Mouse (Mus musculus): ENCODE results near the gene Mettl26. TPM values are rescaled to one million over a fixed set of nuclear protein-coding genes. Genes with fewer than 3 reads are reported as not detected.

The Mettl26 gene
- polyA plus RNA-seq, 1 experiment from 2014 or later: 63.5 TPM

DNA sequence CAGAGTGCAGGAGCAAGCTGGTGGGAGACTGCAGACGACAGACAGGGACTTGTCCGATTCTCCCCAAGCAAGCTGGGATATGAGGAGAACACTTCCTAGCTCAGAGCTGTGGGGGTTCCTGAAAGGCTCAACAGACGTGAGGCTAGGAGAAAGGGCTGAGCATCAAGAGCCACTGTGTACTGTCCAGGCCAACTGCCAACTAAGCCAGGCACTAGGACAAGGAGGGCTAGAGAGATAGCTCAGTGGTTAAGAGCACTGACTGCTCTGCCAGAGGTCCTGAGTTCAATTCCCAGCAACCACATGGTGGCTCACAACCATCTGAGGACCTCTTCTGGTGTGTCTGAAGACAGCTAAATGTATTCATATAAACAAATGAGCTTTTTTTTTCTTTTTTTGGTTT lies 32.4 kb upstream of the Mettl26 start:
- WGBS: 84% methylated on average over 3 of the region's 3 CpGs
- ATAC-seq: no peak
- H3K4me3 ChIP-seq (ENCODE audit: low read depth, low read length): no peak overlapping the region
- no peak overlapping the region for H3K9ac ChIP-seq (ENCODE audit: low read depth, low read length)
- no peaks in the 10 kb centered on the region for H3K27me3 ChIP-seq (ENCODE audit: control insufficient read depth, insufficient read depth, low read depth, low read length)
- H3K4me1 ChIP-seq (ENCODE audit: control insufficient read depth, insufficient read depth, low read length): peaks cover 21% of the 10 kb centered on the region
- H3K4me2 ChIP-seq (ENCODE audit: low read length): no peak overlapping the region
- no peak overlapping the region for H3K27ac ChIP-seq (ENCODE audit: low read length)
- H3K9me3 ChIP-seq (replicated peaks; ENCODE audit: control insufficient read depth, low read length, poor library complexity, severe bottlenecking): no peaks in the 10 kb centered on the region
- peaks cover 32% of the 10 kb centered on the region for H3K36me3 ChIP-seq (ENCODE audit: control insufficient read depth, insufficient read depth, low read length)

DNA sequence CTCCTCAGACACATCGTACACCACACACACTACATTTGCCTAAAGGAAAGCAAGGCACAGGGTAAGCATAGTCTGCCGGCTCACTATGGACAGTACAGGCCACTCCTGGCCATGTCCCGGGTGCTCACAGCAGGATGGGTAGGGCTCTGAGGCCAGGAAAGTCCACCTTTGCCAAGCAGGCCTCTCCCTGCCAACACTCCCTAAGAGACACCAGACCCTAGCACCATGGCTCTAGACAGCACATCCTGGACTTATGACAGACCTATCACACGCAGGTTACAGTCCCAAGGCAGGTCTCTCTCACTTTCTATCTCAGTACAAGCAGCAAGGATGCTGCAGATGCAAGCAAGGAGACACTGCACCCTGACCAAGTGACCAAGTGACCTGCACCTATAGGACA lies 31.8 kb upstream of the Mettl26 start:
- H3K27ac ChIP-seq (ENCODE audit: low read length): no peak overlapping the region
- WGBS: 95% methylated on average over 4 of the region's 4 CpGs
- H3K9ac ChIP-seq (ENCODE audit: low read depth, low read length): peak overlapping the region; percentile 84; the same call in 1 of the 2 replicates
- no peak for ATAC-seq
- H3K4me2 ChIP-seq (ENCODE audit: low read length): peak overlapping the region; percentile 95
- peaks cover 34% of the 10 kb centered on the region for H3K36me3 ChIP-seq (ENCODE audit: control insufficient read depth, insufficient read depth, low read length)
- no peaks in the 10 kb centered on the region for H3K27me3 ChIP-seq (ENCODE audit: control insufficient read depth, insufficient read depth, low read depth, low read length)
- no peaks in the 10 kb centered on the region for H3K9me3 ChIP-seq (replicated peaks; ENCODE audit: control insufficient read depth, low read length, poor library complexity, severe bottlenecking)
- no peak overlapping the region; the same call in 1 of the 2 replicates for H3K4me3 ChIP-seq (ENCODE audit: low read depth, low read length)
- H3K4me1 ChIP-seq (ENCODE audit: control insufficient read depth, insufficient read depth, low read length): peaks cover 15% of the 10 kb centered on the region

DNA sequence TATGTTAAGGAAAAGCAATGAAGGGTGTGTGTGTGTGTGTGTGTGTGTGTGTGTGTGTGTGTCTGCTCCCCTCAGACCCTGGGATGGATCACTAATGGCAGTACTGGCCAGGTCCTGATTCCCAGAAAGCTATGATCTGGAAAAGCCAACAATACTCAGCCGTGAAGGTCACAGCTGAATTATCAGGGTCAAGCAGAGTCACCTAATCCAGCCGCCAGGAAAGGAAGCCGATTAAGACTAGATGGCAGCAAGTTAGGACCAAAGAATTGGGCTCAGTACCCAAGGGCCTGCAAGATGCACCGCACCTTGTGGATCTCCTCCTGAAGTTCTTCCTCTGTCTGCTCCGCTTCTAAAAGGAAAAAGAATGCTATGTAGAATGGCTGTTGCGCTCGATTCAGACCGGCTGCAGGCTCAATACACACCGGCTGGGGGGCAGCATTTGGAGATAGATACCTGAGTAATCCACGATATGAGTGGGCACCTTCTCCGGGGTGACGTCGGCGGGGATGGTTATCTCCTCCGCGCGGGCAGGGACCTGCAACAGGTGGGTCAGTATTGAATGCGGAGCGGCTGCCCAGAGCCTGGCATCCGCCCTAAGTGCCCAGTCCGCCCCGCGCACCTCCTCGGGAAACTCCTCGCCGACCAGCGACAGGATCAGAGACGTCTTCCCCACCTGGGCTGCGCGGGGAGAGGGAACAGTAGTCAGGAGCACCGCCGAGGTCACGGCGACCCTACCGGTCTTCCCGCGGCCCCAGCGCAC lies 31.1 kb upstream of the Mettl26 start:
- H3K4me3 ChIP-seq (ENCODE audit: low read depth, low read length): peak overlapping the region; percentile 89
- H3K27ac ChIP-seq (ENCODE audit: low read length): peak overlapping the region; percentile 75
- peak overlapping the region; percentile 84 for H3K9ac ChIP-seq (ENCODE audit: low read depth, low read length)
- H3K9me3 ChIP-seq (replicated peaks; ENCODE audit: control insufficient read depth, low read length, poor library complexity, severe bottlenecking): no peaks in the 10 kb centered on the region
- WGBS: 1% methylated on average over 36 of the region's 38 CpGs
- peak overlapping the region; percentile 95 for H3K4me2 ChIP-seq (ENCODE audit: low read length)
- ATAC-seq: peak; percentile 34; the same call in 1 of the 2 replicates
- H3K27me3 ChIP-seq (ENCODE audit: control insufficient read depth, insufficient read depth, low read depth, low read length): no peaks in the 10 kb centered on the region
- H3K4me1 ChIP-seq (ENCODE audit: control insufficient read depth, insufficient read depth, low read length): peaks cover 15% of the 10 kb centered on the region
- H3K36me3 ChIP-seq (ENCODE audit: control insufficient read depth, insufficient read depth, low read length): peaks cover 32% of the 10 kb centered on the region

DNA sequence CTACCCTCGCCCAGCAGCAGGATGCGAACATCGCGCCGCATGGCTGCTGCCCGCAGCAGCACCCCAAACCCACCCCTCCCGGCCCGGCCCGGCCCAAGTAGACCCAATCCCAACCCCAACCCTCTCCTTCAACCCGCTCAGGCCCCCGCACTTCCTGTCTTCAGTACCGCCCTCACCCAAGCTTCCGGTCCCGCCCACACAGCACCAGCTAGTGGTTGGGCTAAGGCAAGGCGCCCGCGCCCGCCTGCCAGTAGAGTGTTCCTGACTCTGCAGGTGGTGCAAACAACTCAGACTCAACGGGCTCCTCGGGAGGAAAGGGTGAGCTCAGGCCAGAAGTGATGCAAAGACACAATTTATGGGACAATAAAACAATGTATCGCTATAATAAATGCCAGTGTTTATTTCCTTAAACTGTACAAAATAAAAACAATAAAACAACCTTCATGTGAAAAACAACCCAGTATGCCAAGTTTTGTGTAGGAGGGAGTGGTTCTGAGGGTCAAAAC lies 30.4 kb upstream of the Mettl26 start, which contains the start of gene Rhot2:
Gene Rhot2 (minus strand): TSS at position 456 of the 506 bp plus-strand sequence.
- H3K4me3 ChIP-seq (ENCODE audit: low read depth, low read length): peak within 1 kb of the TSS; percentile 89
- H3K9me3 ChIP-seq (replicated peaks; ENCODE audit: control insufficient read depth, low read length, poor library complexity, severe bottlenecking): no peaks in the 10 kb centered on the region
- peak within 1 kb of the TSS; percentile 75 for H3K27ac ChIP-seq (ENCODE audit: low read length)
- H3K4me1 ChIP-seq (ENCODE audit: control insufficient read depth, insufficient read depth, low read length): peaks cover 15% of the 10 kb centered on the region
- peak; percentile 96 for ATAC-seq
- WGBS: under 1% methylated on average over 21 of the region's 21 CpGs
- H3K9ac ChIP-seq (ENCODE audit: low read depth, low read length): peak within 1 kb of the TSS; percentile 84
- H3K27me3 ChIP-seq (ENCODE audit: control insufficient read depth, insufficient read depth, low read depth, low read length): no peaks in the 10 kb centered on the region
- H3K4me2 ChIP-seq (ENCODE audit: low read length): peak within 1 kb of the TSS; percentile 95
- H3K36me3 ChIP-seq (ENCODE audit: control insufficient read depth, insufficient read depth, low read length): peaks cover 26% of the 10 kb centered on the region

DNA sequence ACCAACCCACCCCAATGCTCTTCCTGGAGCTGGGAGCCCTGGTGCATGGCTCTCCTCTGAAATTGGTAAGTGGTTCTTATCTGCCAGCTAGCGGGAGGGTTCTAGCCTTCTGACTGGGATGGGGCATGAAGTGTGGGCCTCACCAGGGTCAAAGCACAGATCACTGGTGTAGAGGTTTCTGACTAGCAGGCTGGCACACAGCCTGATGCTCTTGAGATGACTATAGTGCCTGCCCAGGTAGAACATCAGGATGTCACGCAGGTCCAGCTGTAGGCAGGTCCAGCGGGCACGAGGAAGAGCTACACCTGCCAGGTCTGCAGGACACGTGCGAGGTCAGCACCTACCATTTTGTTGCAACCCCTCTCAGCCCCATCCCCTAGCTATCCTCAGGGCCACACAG lies 14.6 kb upstream of the Mettl26 start:
- Histone ChIP-seq H3K4me3 (ENCODE audit: low read depth, low read length) (no peak overlapping the region), H3K36me3 (ENCODE audit: control insufficient read depth, insufficient read depth, low read length) (no peaks in the 10 kb centered on the region), H3K9me3 (replicated peaks; ENCODE audit: control insufficient read depth, low read length, poor library complexity, severe bottlenecking) (no peaks in the 10 kb centered on the region), H3K9ac (ENCODE audit: low read depth, low read length) (peak overlapping the region; percentile 92; the same call in 1 of the 2 replicates), H3K4me1 (ENCODE audit: control insufficient read depth, insufficient read depth, low read length) (peaks cover 17% of the 10 kb centered on the region), H3K27me3 (ENCODE audit: control insufficient read depth, insufficient read depth, low read depth, low read length) (no peaks in the 10 kb centered on the region), H3K4me2 (ENCODE audit: low read length) (peak overlapping the region; percentile 81), H3K27ac (ENCODE audit: low read length) (no peak overlapping the region)
- ATAC-seq: no peak; the same call in 1 of the 2 replicates
- whole genome bisulfite sequencing: 93% methylated on average over 6 of the region's 6 CpGs

DNA sequence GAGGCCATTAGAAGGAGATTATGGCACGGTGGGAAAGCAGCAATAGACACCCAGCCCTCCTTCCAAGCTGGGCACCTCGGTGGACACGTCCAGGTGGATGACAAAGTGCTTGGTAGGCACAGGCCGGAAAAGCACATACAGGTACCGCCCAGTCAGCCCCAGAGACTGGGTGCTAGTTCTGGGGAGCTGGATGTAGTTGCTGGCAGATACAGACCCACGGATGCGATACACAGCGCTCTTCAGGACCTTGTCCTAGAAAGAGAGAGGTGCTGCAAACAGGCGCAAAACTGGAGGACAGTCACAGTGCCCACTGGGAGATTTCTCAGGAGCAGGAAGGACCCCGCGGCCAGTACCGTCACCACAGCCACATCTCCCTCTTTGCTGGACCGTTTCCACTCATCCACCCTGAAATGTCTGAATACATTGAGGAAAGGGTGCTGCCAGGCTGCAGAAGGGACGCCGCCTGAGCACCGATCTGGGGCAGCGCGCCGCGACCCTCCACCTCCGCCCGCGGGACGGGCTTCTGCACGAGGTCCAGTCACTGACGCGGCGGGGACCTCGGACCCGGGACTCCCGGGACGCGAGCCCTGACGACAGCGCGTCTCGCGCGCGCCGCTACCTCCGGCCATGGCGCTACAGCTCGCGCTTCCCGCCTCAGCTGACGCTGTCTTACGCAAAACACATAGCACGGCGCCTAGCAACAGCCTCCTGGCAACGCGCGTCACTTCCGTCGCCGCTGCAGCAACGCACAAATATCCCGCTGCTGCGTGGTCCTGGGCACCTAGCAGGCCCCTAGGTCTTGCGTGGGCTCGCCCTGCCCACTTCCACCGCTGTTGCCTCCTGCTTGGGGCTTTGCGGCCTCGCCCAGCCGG lies 13.8 kb upstream of the Mettl26 start, which contains the start of gene Wdr90:
Gene Wdr90 (minus strand): TSS at position 670 of the 872 bp plus-strand sequence.
- peak within 1 kb of the TSS; percentile 75 for H3K4me3 ChIP-seq (ENCODE audit: low read depth, low read length)
- no peaks in the 10 kb centered on the region for H3K9me3 ChIP-seq (replicated peaks; ENCODE audit: control insufficient read depth, low read length, poor library complexity, severe bottlenecking)
- no peaks in the 10 kb centered on the region for H3K36me3 ChIP-seq (ENCODE audit: control insufficient read depth, insufficient read depth, low read length)
- WGBS: 4% methylated on average over 65 of the region's 65 CpGs
- peak within 1 kb of the TSS; percentile 89 for H3K27ac ChIP-seq (ENCODE audit: low read length)
- H3K4me1 ChIP-seq (ENCODE audit: control insufficient read depth, insufficient read depth, low read length): peaks cover 17% of the 10 kb centered on the region
- H3K27me3 ChIP-seq (ENCODE audit: control insufficient read depth, insufficient read depth, low read depth, low read length): no peaks in the 10 kb centered on the region
- H3K4me2 ChIP-seq (ENCODE audit: low read length): peak within 1 kb of the TSS; percentile 81
- H3K9ac ChIP-seq (ENCODE audit: low read depth, low read length): peak within 1 kb of the TSS; percentile 92
- peak; percentile 93 for ATAC-seq

DNA sequence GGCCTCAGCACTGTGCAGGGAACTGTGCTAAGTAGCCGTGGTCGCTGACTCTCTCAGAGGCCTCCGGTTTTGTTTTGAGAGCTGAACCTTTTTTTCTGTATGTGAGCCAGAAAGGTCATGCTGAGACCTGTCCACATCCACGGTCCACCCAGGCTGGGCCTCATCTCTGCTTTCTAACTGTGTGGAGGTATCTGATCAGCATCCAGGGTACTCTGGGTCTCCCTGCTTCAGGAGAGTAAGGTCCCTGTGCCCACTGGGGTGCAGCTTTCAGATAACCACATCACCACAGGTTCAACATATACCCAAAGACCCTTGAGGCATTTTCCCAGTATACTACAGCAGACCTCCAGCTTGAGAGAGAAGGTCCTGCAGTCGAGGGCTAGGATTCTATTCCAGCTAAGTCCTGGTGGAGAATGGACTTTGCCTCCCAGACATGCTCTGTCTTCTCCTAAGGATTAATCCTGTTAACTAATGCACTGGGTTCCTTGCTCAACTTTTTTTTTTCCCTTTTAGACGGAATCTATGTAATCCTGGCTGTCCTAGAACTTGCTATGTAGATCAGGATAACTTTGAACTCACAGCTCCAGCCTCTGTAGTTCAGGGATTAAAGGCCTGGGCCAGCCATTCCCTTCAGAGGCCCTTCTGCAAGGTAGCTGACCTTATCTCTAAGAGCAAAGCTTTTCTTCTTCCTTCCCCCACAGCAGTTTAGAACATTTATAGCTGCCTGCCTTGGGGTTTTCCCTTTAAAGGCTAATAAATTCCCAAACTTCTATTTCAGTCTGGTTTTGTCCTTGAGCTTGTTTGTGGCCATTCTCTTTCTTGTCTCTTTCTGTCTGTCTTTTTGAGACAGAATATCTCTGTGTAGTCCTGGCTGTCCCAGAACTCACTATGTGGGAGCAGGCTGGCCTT lies 12.9 kb upstream of the Mettl26 start:
- ATAC-seq: no peak; the same call in 1 of the 2 replicates
- WGBS: 8% methylated on average over 6 of the region's 6 CpGs
- Histone ChIP-seq H3K27me3 (ENCODE audit: control insufficient read depth, insufficient read depth, low read depth, low read length) (no peaks in the 10 kb centered on the region), H3K4me3 (ENCODE audit: low read depth, low read length) (peak overlapping the region; percentile 75), H3K9me3 (replicated peaks; ENCODE audit: control insufficient read depth, low read length, poor library complexity, severe bottlenecking) (no peaks in the 10 kb centered on the region), H3K9ac (ENCODE audit: low read depth, low read length) (peak overlapping the region; percentile 92), H3K4me1 (ENCODE audit: control insufficient read depth, insufficient read depth, low read length) (peaks cover 21% of the 10 kb centered on the region), H3K36me3 (ENCODE audit: control insufficient read depth, insufficient read depth, low read length) (no peaks in the 10 kb centered on the region), H3K4me2 (ENCODE audit: low read length) (peak overlapping the region; percentile 81), H3K27ac (ENCODE audit: low read length) (peak overlapping the region; percentile 89)

DNA sequence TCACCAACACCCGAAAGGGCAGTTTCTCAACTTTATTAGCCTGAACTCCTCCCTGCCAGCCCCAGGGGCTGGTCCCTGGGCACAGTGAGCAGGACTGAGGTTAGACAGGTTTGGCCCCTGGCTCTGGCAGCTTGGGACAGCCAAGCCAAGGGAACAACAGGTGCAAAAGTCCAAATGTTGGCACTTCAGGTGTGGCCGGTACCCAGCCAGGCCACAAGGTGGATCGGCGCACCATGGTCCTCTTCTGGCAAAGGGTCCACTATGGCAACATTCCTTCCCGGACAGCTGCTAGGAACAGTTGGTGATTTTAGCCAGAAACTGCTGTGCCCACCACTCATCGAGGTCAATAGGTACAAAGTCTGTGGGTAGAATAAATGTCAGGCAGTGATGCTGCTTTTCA lies 11.2 kb upstream of the Mettl26 start:
- Histone ChIP-seq H3K4me3 (ENCODE audit: low read depth, low read length) (no peak overlapping the region), H3K27ac (ENCODE audit: low read length) (no peak overlapping the region), H3K36me3 (ENCODE audit: control insufficient read depth, insufficient read depth, low read length) (no peaks in the 10 kb centered on the region), H3K4me1 (ENCODE audit: control insufficient read depth, insufficient read depth, low read length) (peaks cover 29% of the 10 kb centered on the region), H3K9me3 (replicated peaks; ENCODE audit: control insufficient read depth, low read length, poor library complexity, severe bottlenecking) (no peaks in the 10 kb centered on the region), H3K4me2 (ENCODE audit: low read length) (no peak overlapping the region), H3K9ac (ENCODE audit: low read depth, low read length) (no peak overlapping the region), H3K27me3 (ENCODE audit: control insufficient read depth, insufficient read depth, low read depth, low read length) (no peaks in the 10 kb centered on the region)
- WGBS: 88% methylated on average over 6 of the region's 6 CpGs
- no peak for ATAC-seq

All from midbrain, embryonic 16.5 days (tissue).